Mouse (Mus musculus) limb, embryonic 13.5 days (tissue): ENCODE results near the gene Unc5c. TPM values are rescaled to one million over a fixed set of nuclear protein-coding genes. Genes with fewer than 3 reads are reported as not detected.

ENCODE experiments used
- ATAC-seq: fragments of 200-750 bp; cut with Nextera tagmentation; 2 replicates; pipeline ENCODE4 v1.8.0; 2017; ENCODE audit warnings: low read depth, moderate number of reproducible peaks, moderate TSS enrichment; ENCODE audit not compliant: low FRiP score
- H3K27ac ChIP-seq: fragments of 300-500 bp; sonication (generic); 2 replicates; pipeline ENCODE4 v1.5.1; 2015; ENCODE audit warnings: inconsistent platforms, mild to moderate bottlenecking, moderate library complexity
- H3K27me3 ChIP-seq: fragments of 300-500 bp; sonication (generic); 2 replicates; pipeline ENCODE4 v1.6.1; 2015; ENCODE audit warnings: mild to moderate bottlenecking, inconsistent platforms
- H3K36me3 ChIP-seq: fragments of 300-500 bp; sonication (generic); 2 replicates; pipeline ENCODE4 v1.6.1; 2015; ENCODE audit warnings: inconsistent platforms, mild to moderate bottlenecking, moderate library complexity
- H3K4me1 ChIP-seq: fragments of 300-500 bp; sonication (generic); 2 replicates; pipeline ENCODE4 v1.6.1; 2015; ENCODE audit warnings: inconsistent platforms
- H3K4me2 ChIP-seq: fragments of 300-500 bp; sonication (generic); replicated peaks from 2 replicates; pipeline ENCODE4 v1.6.1; 2015; ENCODE audit warnings: inconsistent platforms, mild to moderate bottlenecking, moderate library complexity
- H3K4me3 ChIP-seq: fragments of 300-500 bp; sonication (generic); 2 replicates; pipeline ENCODE4 v1.5.1; 2015; ENCODE audit warnings: moderate library complexity, mild to moderate bottlenecking, inconsistent platforms
- H3K9ac ChIP-seq: fragments of 300-500 bp; sonication (generic); 2 replicates; pipeline ENCODE4 v1.6.1; 2015; ENCODE audit warnings: mild to moderate bottlenecking, inconsistent platforms
- H3K9me3 ChIP-seq: fragments of 300-500 bp; sonication (generic); 2 replicates; pipeline ENCODE4 v1.6.1; 2016; ENCODE audit warnings: inconsistent platforms
- WGBS: fragments of 180-500 bp; shearing (Covaris S2); methylation state at CpG from one replicate; pipeline ENCODE4 v1.1.7; 2015; 5-methylcytosine and 5-hydroxymethylcytosine counted together
- polyA plus RNA-seq: library from polyadenylated mRNA; unstranded; fragments of >200 nt; fragmentation: Nextera tagmentation; extraction: Ambion mirVana; gene quantifications from 2 replicates; pipeline ENCODE4 v1.2.1, GENCODE M21; 2015

The Unc5c gene
- polyA plus RNA-seq, 1 experiment from 2014 or later = 31.6 TPM

GRCm38 (mm10) chr3:141838864-141839263, 373.8 kb downstream of the Unc5c start:
- Histone ChIP-seq H3K27me3 (no peaks in the 10 kb centered on the region), H3K4me2 (no peak overlapping the region), H3K36me3 (peaks cover 19% of the 10 kb centered on the region; the same call in 1 of the 2 replicates), H3K27ac (no peak overlapping the region), H3K9me3 (no peaks in the 10 kb centered on the region), H3K4me1 (no peaks in the 10 kb centered on the region), H3K9ac (no peak overlapping the region), H3K4me3 (no peak overlapping the region)
- WGBS = 37% methylated on average over 7 of the region's 7 CpGs
- no peak for ATAC-seq

- peaks cover 5% of the 10 kb centered on the region; the same call in 1 of the 2 replicates for H3K36me3 ChIP-seq
- 66% methylated on average over 1 of the region's 1 CpGs for WGBS
- no peak overlapping the region for H3K4me2 ChIP-seq
- no peaks in the 10 kb centered on the region for H3K27me3 ChIP-seq
- no peaks in the 10 kb centered on the region for H3K9me3 ChIP-seq
- no peak overlapping the region for H3K4me3 ChIP-seq
- no peak overlapping the region for H3K27ac ChIP-seq
- ATAC-seq = no peak
- no peak overlapping the region for H3K9ac ChIP-seq
- H3K4me1 ChIP-seq = peaks cover 10% of the 10 kb centered on the region; the same call in 1 of the 2 replicates
These were observed 384.2 kb downstream of the Unc5c start for GRCm38 (mm10) chr3:141849206-141849605.

GRCm38 (mm10) chr3:141850141-141850540, 385.1 kb downstream of the Unc5c start:
- no peak overlapping the region for H3K9ac ChIP-seq
- H3K9me3 ChIP-seq = no peaks in the 10 kb centered on the region
- peaks cover 10% of the 10 kb centered on the region; the same call in 1 of the 2 replicates for H3K4me1 ChIP-seq
- H3K27me3 ChIP-seq = no peaks in the 10 kb centered on the region
- peaks cover 6% of the 10 kb centered on the region; the same call in 1 of the 2 replicates for H3K36me3 ChIP-seq
- H3K4me3 ChIP-seq = no peak overlapping the region
- WGBS = 81% methylated on average over 7 of the region's 7 CpGs
- ATAC-seq = no peak
- H3K4me2 ChIP-seq = no peak overlapping the region
- H3K27ac ChIP-seq = no peak overlapping the region

- Histone ChIP-seq H3K4me1 (peaks cover 10% of the 10 kb centered on the region; the same call in 1 of the 2 replicates), H3K4me3 (no peak overlapping the region), H3K27me3 (no peaks in the 10 kb centered on the region), H3K9me3 (no peaks in the 10 kb centered on the region), H3K9ac (no peak overlapping the region), H3K4me2 (no peak overlapping the region), H3K36me3 (peaks cover 18% of the 10 kb centered on the region), H3K27ac (no peak overlapping the region)
- 75% methylated on average over 4 of the region's 4 CpGs for WGBS
- no peak for ATAC-seq
These were observed 389.3 kb downstream of the Unc5c start for GRCm38 (mm10) chr3:141854339-141854738.

GRCm38 (mm10) chr3:141857123-141857522, 392.1 kb downstream of the Unc5c start:
- no peak overlapping the region for H3K4me3 ChIP-seq
- 74% methylated on average over 8 of the region's 8 CpGs for WGBS
- peaks cover 18% of the 10 kb centered on the region for H3K36me3 ChIP-seq
- no peak overlapping the region for H3K27ac ChIP-seq
- ATAC-seq = peak; percentile 80
- H3K4me1 ChIP-seq = peaks cover 2% of the 10 kb centered on the region; the same call in 1 of the 2 replicates
- no peak overlapping the region for H3K9ac ChIP-seq
- H3K27me3 ChIP-seq = 0 out of 2 replicates have a peak, but pooled peaks cover 1% of the 10 kb centered on the region
- no peak overlapping the region for H3K4me2 ChIP-seq
- H3K9me3 ChIP-seq = no peaks in the 10 kb centered on the region

- Histone ChIP-seq H3K36me3 (no peaks in the 10 kb centered on the region), H3K9me3 (no peaks in the 10 kb centered on the region), H3K27me3 (0 out of 2 replicates have a peak, but pooled peaks cover 5% of the 10 kb centered on the region), H3K4me1 (no peaks in the 10 kb centered on the region), H3K27ac (no peak overlapping the region), H3K4me3 (no peak overlapping the region), H3K9ac (no peak overlapping the region), H3K4me2 (peak overlapping the region; percentile 31; the same call in 1 of the 2 replicates)
- 22% methylated on average over 13 of the region's 13 CpGs for WGBS
- ATAC-seq = peak; percentile 66
These were observed 397.9 kb downstream of the Unc5c start for GRCm38 (mm10) chr3:141862816-141863461.

GRCm38 (mm10) chr3:141871805-141872204, 406.8 kb downstream of the Unc5c start:
- Histone ChIP-seq H3K9me3 (0 out of 2 replicates have a peak, but pooled peaks cover 4% of the 10 kb centered on the region), H3K27me3 (no peaks in the 10 kb centered on the region), H3K4me2 (no peak overlapping the region), H3K9ac (no peak overlapping the region), H3K4me3 (no peak overlapping the region), H3K27ac (no peak overlapping the region), H3K36me3 (peaks cover 18% of the 10 kb centered on the region), H3K4me1 (no peaks in the 10 kb centered on the region)
- no peak for ATAC-seq
- 83% methylated on average over 3 of the region's 3 CpGs for WGBS

- ATAC-seq = no peak
- H3K4me1 ChIP-seq = no peaks in the 10 kb centered on the region
- no peak overlapping the region for H3K4me2 ChIP-seq
These were observed 407.5 kb downstream of the Unc5c start for GRCm38 (mm10) chr3:141872337-141873042.

GRCm38 (mm10) chr3:141882496-141882895, 417.5 kb downstream of the Unc5c start:
- ATAC-seq = no peak
- H3K4me2 ChIP-seq = no peak overlapping the region
- H3K36me3 ChIP-seq = 0 out of 2 replicates have a peak, but pooled peaks cover 4% of the 10 kb centered on the region
- H3K9me3 ChIP-seq = no peaks in the 10 kb centered on the region
- no peaks in the 10 kb centered on the region for H3K27me3 ChIP-seq
- H3K9ac ChIP-seq = no peak overlapping the region
- WGBS = 82% methylated on average over 2 of the region's 2 CpGs
- H3K27ac ChIP-seq = no peak overlapping the region
- no peak overlapping the region for H3K4me3 ChIP-seq
- H3K4me1 ChIP-seq = no peaks in the 10 kb centered on the region

More at GRCm38 (mm10) chr3:141872337-141873042, 407.5 kb downstream of the Unc5c start:
- WGBS = 86% methylated on average over 10 of the region's 10 CpGs
- no peak overlapping the region for H3K27ac ChIP-seq
- no peak overlapping the region for H3K9ac ChIP-seq
- 0 out of 2 replicates have a peak, but pooled peaks cover 4% of the 10 kb centered on the region for H3K9me3 ChIP-seq
- no peak overlapping the region for H3K4me3 ChIP-seq
- H3K27me3 ChIP-seq = no peaks in the 10 kb centered on the region
- H3K36me3 ChIP-seq = peaks cover 18% of the 10 kb centered on the region

GRCm38 (mm10) chr3:141884190-141884589, 419.2 kb downstream of the Unc5c start:
- Histone ChIP-seq H3K27me3 (no peaks in the 10 kb centered on the region; the same call in 1 of the 2 replicates), H3K4me2 (no peak overlapping the region), H3K4me3 (no peak overlapping the region), H3K9ac (no peak overlapping the region), H3K4me1 (0 out of 2 replicates have a peak, but pooled peaks cover 5% of the 10 kb centered on the region), H3K9me3 (no peaks in the 10 kb centered on the region), H3K36me3 (0 out of 2 replicates have a peak, but pooled peaks cover 4% of the 10 kb centered on the region), H3K27ac (no peak overlapping the region)
- no peak for ATAC-seq
- WGBS = 93% methylated on average over 5 of the region's 5 CpGs
